Mouse (Mus musculus) heart, postnatal 0 days (tissue): ENCODE data around the gene Mastl. TPM values are rescaled to one million over a fixed set of nuclear protein-coding genes. Genes with fewer than 3 reads are reported as not detected.

ENCODE experiments used
- ATAC-seq: fragments of 200-750 bp; cut with Nextera tagmentation; 2 replicates; pipeline ENCODE4 v1.8.0; 2017; ENCODE audit warnings: low read depth, moderate number of reproducible peaks, moderate library complexity; ENCODE audit not compliant: insufficient read depth
- DNase-seq: peaks from one replicate; pipeline ENCODE4 v3.0.0-alpha.2; 2016; ENCODE audit warnings: low spot score
- H3K27ac ChIP-seq: fragments of 300-500 bp; sonication (generic); 2 replicates; pipeline ENCODE4 v1.5.1; 2014; ENCODE audit warnings: low read depth, mild to moderate bottlenecking
- H3K27me3 ChIP-seq: fragments of 300-500 bp; sonication (generic); 2 replicates; pipeline ENCODE4 v1.6.1; 2014; ENCODE audit warnings: low read length, mixed read lengths; ENCODE audit not compliant: control insufficient read depth, insufficient read depth
- H3K36me3 ChIP-seq: fragments of 300-500 bp; sonication (generic); replicated peaks from 2 replicates; pipeline ENCODE4 v1.6.1; 2014; ENCODE audit warnings: low read length, mixed read lengths; ENCODE audit not compliant: control insufficient read depth, insufficient read depth
- H3K4me1 ChIP-seq: fragments of 300-500 bp; sonication (generic); 2 replicates; pipeline ENCODE4 v1.6.1; 2014; ENCODE audit warnings: antibody characterized with exemption; ENCODE audit not compliant: control insufficient read depth, insufficient read depth
- H3K4me2 ChIP-seq: fragments of 300-500 bp; sonication (generic); 2 replicates; pipeline ENCODE4 v1.6.1; 2014; ENCODE audit warnings: low read depth, mild to moderate bottlenecking, low read length, moderate library complexity
- H3K4me3 ChIP-seq: fragments of 300-500 bp; sonication (generic); 2 replicates; pipeline ENCODE4 v1.5.1; 2014; ENCODE audit warnings: low read depth, low read length
- H3K9ac ChIP-seq: fragments of 300-500 bp; sonication (generic); replicated peaks from 2 replicates; pipeline ENCODE4 v1.6.1; 2014; ENCODE audit warnings: low read depth, low read length, mixed read lengths
- H3K9me3 ChIP-seq: fragments of 300-500 bp; sonication (generic); replicated peaks from 2 replicates; pipeline ENCODE4 v1.6.1; 2016; ENCODE audit warnings: low read length; ENCODE audit not compliant: control insufficient read depth
- CTCF ChIP-seq: IDR thresholded peaks from 2 replicates; pipeline ENCODE4 v1.5.1; 2016; ENCODE audit warnings: antibody characterized with exemption, control low read depth, low read depth
- EP300 ChIP-seq: IDR thresholded peaks from 2 replicates; pipeline ENCODE4 v1.6.1; 2016; ENCODE audit warnings: antibody characterized with exemption, low read depth
- WGBS: fragments of 180-500 bp; shearing (Covaris S2); extraction: QIAGEN DNeasy Blood & Tissue Kit; methylation state at CpG from one replicate; pipeline ENCODE4 v1.1.7; 2014; 5-methylcytosine and 5-hydroxymethylcytosine counted together
- polyA plus RNA-seq: library from polyadenylated mRNA; unstranded; fragments of >200 nt; fragmentation: Nextera tagmentation; extraction: Ambion mirVana; gene quantifications from 2 replicates; pipeline ENCODE4 v1.2.1, GENCODE M21; 2015
- total RNA-seq: library from RNA; depleted of rRNA; stranded (reverse); fragments of >200 nt; gene quantifications from 2 replicates; pipeline ENCODE4 v1.2.3, GENCODE M21; 2014; ENCODE audit warnings: low replicate concordance; rRNA removed

Gene Mastl
- 4.9 and 11.1 TPM in 2 replicates for total RNA-seq
- 2.7 and 3.4 TPM in 2 replicates for polyA plus RNA-seq

DNA sequence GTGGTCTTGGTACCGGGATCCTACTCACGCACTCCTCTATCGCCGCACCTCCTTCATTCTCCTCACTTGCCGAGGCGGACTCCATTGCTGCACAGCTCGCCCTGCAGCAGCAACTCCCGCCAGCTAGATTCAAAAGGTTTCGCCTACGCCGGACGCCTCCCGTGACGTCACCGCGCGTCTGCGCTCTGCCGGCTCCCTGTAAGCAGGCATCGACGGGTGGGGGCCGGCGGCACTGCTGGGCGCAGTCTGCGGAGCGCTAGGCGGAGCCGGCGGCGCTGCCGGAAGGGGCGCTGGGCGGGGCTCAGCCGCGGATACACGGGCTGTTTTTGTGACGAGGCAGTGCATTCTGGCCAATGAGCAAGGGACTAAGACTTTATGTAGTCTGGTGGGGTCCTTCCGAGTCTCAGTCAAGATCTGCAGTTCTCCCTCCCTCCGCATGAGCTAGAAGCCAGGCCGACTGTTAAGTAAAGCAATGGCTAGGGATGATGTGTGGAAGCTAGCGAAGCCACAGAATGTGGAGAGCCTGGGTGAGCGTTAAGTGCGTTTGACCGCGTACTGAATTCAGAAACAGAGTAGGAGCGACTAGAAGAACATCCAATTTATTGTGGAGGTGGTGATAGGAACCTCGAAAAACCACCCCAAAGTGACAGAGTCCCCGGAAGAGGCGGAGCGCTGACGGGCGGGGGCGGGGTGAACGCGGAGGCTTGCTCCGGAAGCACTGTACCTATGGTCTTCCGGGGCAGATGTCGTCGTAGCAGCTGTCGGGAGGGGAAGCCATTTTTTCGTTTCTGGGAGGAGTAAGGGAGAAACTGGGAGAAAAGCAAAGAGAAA lies at the start of gene Mastl, which contains the start of gene Yme1l1:
Gene Mastl, minus strand, starts transcription at position 248 of the 831 bp plus-strand sequence.
Gene Yme1l1, plus strand, starts transcription at position 593 of the 831 bp plus-strand sequence.
- Histone ChIP-seq H3K4me1 (peaks cover 28% of the 10 kb centered on the region; the same call in 1 of the 2 replicates), H3K36me3 (0 out of 2 replicates have a peak, but pooled peaks cover 3% of the 10 kb centered on the region), H3K9ac (peak within 1 kb of the TSS; percentile 77), H3K4me3 (peak within 1 kb of the TSS; percentile 93), H3K4me2 (peak within 1 kb of the TSS; percentile 74), H3K27me3 (no peaks in the 10 kb centered on the region), H3K27ac (peak within 1 kb of the TSS; percentile 99), H3K9me3 (no peaks in the 10 kb centered on the region)
- DNase-seq (peak; percentile 96), ATAC-seq (peak; percentile 98)
- no peak; the same call in 1 of the 2 replicates for TF ChIP-seq CTCF
- peak; percentile 76; the same call in 1 of the 2 replicates for TF ChIP-seq EP300
- under 1% methylated on average over 61 of the region's 61 CpGs for WGBS

DNA sequence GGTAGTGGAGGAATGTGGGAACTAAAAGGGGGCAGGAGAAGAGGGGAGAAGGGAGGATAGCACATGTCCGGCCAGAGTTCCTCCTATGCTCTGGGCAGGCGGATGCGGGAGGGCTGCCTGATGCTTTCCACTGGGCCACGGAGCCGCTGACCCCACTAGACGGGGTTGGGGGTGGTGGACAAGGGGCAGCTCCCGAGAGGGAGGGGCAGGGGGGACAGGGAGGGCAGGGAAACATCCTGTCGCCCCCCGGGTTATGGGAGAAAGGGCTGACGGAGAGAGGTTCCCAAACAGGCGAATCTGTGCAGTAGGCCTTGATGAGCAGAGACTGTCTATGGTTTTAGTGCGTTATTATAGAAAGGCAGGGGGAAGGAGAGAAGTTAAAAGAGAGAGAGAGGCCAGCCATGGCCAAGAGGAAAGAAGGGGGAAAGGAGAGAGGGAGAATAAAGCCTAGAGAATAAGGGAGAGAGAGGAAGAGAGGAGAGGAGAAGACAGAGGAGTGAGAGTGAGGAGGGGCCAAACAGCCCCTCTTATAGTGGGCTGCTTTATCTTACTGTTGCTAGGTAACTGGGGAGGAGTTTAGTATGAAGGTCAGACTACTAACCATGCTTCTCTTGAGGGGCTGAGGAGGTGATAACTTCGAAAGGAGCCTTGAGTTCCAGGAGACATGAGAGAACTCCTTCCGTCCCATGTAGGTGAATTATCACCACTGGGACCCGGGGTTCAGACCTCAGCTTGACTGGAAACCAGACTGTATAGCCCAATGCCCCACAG lies 47.3 kb upstream of the Mastl start:
- Histone ChIP-seq H3K9me3 (no peaks in the 10 kb centered on the region), H3K36me3 (peaks cover 13% of the 10 kb centered on the region), H3K27me3 (no peaks in the 10 kb centered on the region), H3K4me3 (no peak overlapping the region), H3K9ac (no peak overlapping the region), H3K27ac (no peak overlapping the region), H3K4me2 (no peak overlapping the region), H3K4me1 (no peaks in the 10 kb centered on the region)
- ATAC-seq: no peak
- no peak for DNase-seq
- WGBS: 39% methylated on average over 15 of the region's 15 CpGs
- TF ChIP-seq EP300: no peak
- TF ChIP-seq CTCF: no peak

DNA sequence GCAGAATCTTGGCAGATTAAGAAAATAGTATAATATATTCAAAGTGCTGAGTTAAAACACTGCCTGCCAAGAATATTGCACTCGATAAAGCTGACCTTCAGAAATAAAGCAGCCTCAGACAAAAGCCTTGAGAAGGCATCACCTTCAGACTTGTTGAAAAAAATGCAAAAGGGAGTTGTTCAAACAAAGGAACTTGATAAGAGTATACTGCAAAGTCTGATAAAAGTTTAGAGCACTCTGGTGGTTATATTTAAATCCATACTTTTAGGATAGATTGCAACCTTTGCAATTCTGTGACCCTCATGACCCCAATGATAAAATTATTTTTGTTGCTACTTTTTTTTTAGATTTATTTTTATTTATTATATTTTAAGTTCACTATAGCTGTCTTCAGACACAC lies 45.2 kb upstream of the Mastl start:
- Histone ChIP-seq H3K36me3 (peaks cover 21% of the 10 kb centered on the region), H3K27ac (no peak overlapping the region), H3K4me3 (no peak overlapping the region), H3K27me3 (no peaks in the 10 kb centered on the region), H3K9me3 (no peaks in the 10 kb centered on the region), H3K4me1 (no peaks in the 10 kb centered on the region), H3K4me2 (no peak overlapping the region), H3K9ac (no peak overlapping the region)
- ATAC-seq (no peak), DNase-seq (no peak)
- TF ChIP-seq CTCF (no peak), EP300 (no peak)
- 41% methylated on average over 1 of the region's 1 CpGs for WGBS

DNA sequence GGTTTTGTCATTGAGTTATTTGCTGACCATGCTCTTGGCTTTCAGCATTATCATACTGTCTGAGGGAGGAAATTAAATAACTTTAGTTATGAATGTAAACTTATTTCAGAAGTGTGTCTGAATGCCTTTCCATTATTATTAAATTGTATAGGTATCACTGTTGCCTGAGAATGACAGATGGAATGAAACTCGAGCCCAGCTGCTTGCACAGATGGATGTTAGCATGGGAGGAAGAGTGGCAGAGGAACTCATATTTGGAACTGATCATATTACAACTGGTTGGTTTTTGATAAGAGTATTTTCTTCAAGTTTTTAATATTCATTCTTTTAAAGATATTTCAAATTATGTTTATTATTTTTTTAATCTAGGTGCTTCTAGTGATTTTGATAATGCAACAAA lies 38.5 kb upstream of the Mastl start:
- ATAC-seq: no peak

DNA sequence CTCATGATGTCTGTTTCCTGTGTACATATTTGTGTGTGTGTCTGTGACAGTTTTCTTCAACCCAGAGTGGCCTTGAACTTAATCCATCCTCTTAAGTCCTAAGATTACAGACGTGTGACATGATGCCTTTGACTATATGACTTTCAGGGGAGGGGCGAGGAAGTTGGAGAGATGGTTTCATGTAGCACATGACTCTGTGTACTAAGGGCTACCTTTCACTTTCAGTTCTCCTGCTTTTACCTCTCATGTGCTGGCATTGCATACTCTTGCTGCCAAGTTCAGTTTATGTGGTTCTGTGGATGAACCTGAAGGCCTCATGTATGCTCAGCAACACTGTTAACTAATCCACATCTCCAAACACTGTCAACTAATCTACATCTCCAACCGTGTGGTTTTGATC lies 16.5 kb upstream of the Mastl start:
- H3K27me3 ChIP-seq: no peaks in the 10 kb centered on the region
- no peak for ATAC-seq
- no peak overlapping the region for H3K4me3 ChIP-seq
- H3K4me2 ChIP-seq: no peak overlapping the region
- WGBS: 60% methylated on average over 3 of the region's 3 CpGs
- DNase-seq: no peak
- H3K4me1 ChIP-seq: no peaks in the 10 kb centered on the region
- TF ChIP-seq CTCF (no peak), EP300 (no peak)
- H3K27ac ChIP-seq: no peak overlapping the region
- H3K9ac ChIP-seq: no peak overlapping the region
- no peaks in the 10 kb centered on the region for H3K9me3 ChIP-seq
- peaks cover 61% of the 10 kb centered on the region for H3K36me3 ChIP-seq

More for the DNA sequence above, 38.5 kb upstream of the Mastl start:
- Histone ChIP-seq H3K36me3 (peaks cover 70% of the 10 kb centered on the region), H3K9ac (no peak overlapping the region), H3K27me3 (no peaks in the 10 kb centered on the region), H3K27ac (no peak overlapping the region), H3K4me1 (no peaks in the 10 kb centered on the region), H3K4me2 (no peak overlapping the region), H3K4me3 (no peak overlapping the region), H3K9me3 (no peaks in the 10 kb centered on the region)
- TF ChIP-seq EP300 (no peak), CTCF (no peak)
- no peak for DNase-seq
- WGBS: 82% methylated on average over 1 of the region's 1 CpGs
